9 mouse cellular contexts compared by ENCODE assay signal in genomic region chr19:5751742-5752141, GRCm38 (mm10). TPM values are rescaled to one million over a fixed set of nuclear protein-coding genes. Genes with fewer than 3 reads are reported as not detected.
DNase-seq lines count a peak whose midpoint lies in the region; ATAC-seq and TF ChIP-seq lines count a peak whose summit lies in the region.
"Had no signal": no experiment of that assay in that cellular context is flagged by ENCODE, and none has a peak within 500 bp of the region (broad histone marks: within the 10 kb centered on the region; RNA-seq: fewer than 3 reads in every experiment).

No protein-coding gene starts in this region.

- no peak overlapping the region for H3K27ac ChIP-seq in forebrain, postnatal 0 days (ENCODE audit: low read depth, low read length)
- H3K27ac ChIP-seq in limb, embryonic 15.5 days, result no peak overlapping the region

- ATAC-seq in forebrain, postnatal 0 days, result peak; percentile 54
- no peak for ATAC-seq in limb, embryonic 15.5 days (ENCODE audit: insufficient number of reproducible peaks, low FRiP score, low TSS enrichment, low read depth)
- no peak for ATAC-seq in activated CD4-positive, CD25-positive, alpha-beta regulatory T cell, adult 4 months

- DNase-seq in gastrocnemius, postnatal 10 days, result peak; percentile 63
- no peak for DNase-seq in gastrocnemius, postnatal 14 days
- DNase-seq in R1 (ENCODE audit: low read depth, low spot score), result peak; percentile 43
- DNase-seq in forebrain, postnatal 0 days, result no peak
- peak; percentile 54 for DNase-seq in splenic B cell, adult 2 months (ENCODE audit: low read depth, low spot score)
- DNase-seq in frontal cortex, postnatal 36 days (ENCODE audit: low spot score in 2 of 2), result no peak

- no peak overlapping the region for H3K4me3 ChIP-seq in forebrain, postnatal 0 days (ENCODE audit: low read depth, low read length)
- H3K4me3 ChIP-seq in limb, embryonic 15.5 days, result 0 out of 2 replicates have a peak overlapping the region, but pooled peaks have one; percentile 3

- no peak for TF ChIP-seq CTCF in forebrain, postnatal 0 days (IDR thresholded peaks at IDR 0.05; ENCODE audit: low read depth)

- no peaks in the 10 kb centered on the region for H3K27me3 ChIP-seq in forebrain, postnatal 0 days (ENCODE audit: insufficient read depth, low read length)
- H3K27me3 ChIP-seq in limb, embryonic 15.5 days, result peaks cover 52% of the 10 kb centered on the region
- H3K27me3 ChIP-seq in splenic B cell, adult 2 months (ENCODE audit: control insufficient read depth, insufficient read depth, low read length, poor library complexity, severe bottlenecking), result no peaks in the 10 kb centered on the region

- H3K4me2 ChIP-seq in forebrain, postnatal 0 days (ENCODE audit: low read depth), result no peak overlapping the region
- no peak overlapping the region for H3K4me2 ChIP-seq in limb, embryonic 15.5 days

- H3K36me3 ChIP-seq in forebrain, postnatal 0 days (ENCODE audit: insufficient read depth), result no peaks in the 10 kb centered on the region
- peaks cover 81% of the 10 kb centered on the region for H3K36me3 ChIP-seq in limb, embryonic 15.5 days
- no peaks in the 10 kb centered on the region for H3K36me3 ChIP-seq in splenic B cell, adult 2 months (ENCODE audit: control insufficient read depth, insufficient read depth, low read length, poor library complexity, severe bottlenecking)

- 10% methylated on average over 20 of the region's 20 CpGs for WGBS in forebrain, postnatal 0 days
- WGBS in limb, embryonic 15.5 days, result 18% methylated on average over 20 of the region's 20 CpGs

- H3K9me3 ChIP-seq in forebrain, postnatal 0 days (ENCODE audit: low read length), result no peaks in the 10 kb centered on the region
- H3K9me3 ChIP-seq in limb, embryonic 15.5 days, result no peaks in the 10 kb centered on the region
- H3K9me3 ChIP-seq: G1E had no signal

- intact Hi-C loops in gastrocnemius, postnatal 14 days (cut with DNase I; ENCODE audit: low total_unique reads), result no loop called here

- 0 out of 2 replicates have a peak, but pooled peaks cover 2% of the 10 kb centered on the region for H3K4me1 ChIP-seq in forebrain, postnatal 0 days (ENCODE audit: insufficient read depth)
- peaks cover 17% of the 10 kb centered on the region for H3K4me1 ChIP-seq in limb, embryonic 15.5 days

- no peak overlapping the region for H3K9ac ChIP-seq in forebrain, postnatal 0 days
- H3K9ac ChIP-seq in limb, embryonic 15.5 days, result no peak overlapping the region

RNA-seq across cellular contexts. Expression of gene Ltbp3, which starts 11.0 kb away (rescaled TPM):
- total RNA-seq in gastrocnemius, postnatal 10 days (2021), result 100 to 1,000 TPM in 1 of 2 experiments, 10 to 100 TPM in 1; 88.0 to 113 TPM
- 10 to 100 TPM; 57.0 to 66.4 TPM for total RNA-seq in gastrocnemius, postnatal 14 days (2021)
- total RNA-seq in forebrain, postnatal 0 days (2014; rRNA removed), result 21.3 and 22.7 TPM in 2 replicates
- 5.9 and 12.4 TPM in 2 replicates for polyA plus RNA-seq in forebrain, postnatal 0 days (2015; fragmentation: Nextera tagmentation; extraction: Ambion mirVana)
- polyA plus RNA-seq in limb, embryonic 15.5 days (2015; fragmentation: Nextera tagmentation; extraction: Ambion mirVana), result 59.4 and 64.3 TPM in 2 replicates
- not detected for polyA plus RNA-seq in activated CD4-positive, CD25-positive, alpha-beta regulatory T cell, adult 4 months (2017; shearing (Covaris generic))

RNA-seq across cellular contexts. Expression of gene Scyl1, which starts 19.5 kb away (rescaled TPM):
- total RNA-seq in gastrocnemius, postnatal 10 days (2021), result 10 to 100 TPM; 56.0 to 59.6 TPM
- total RNA-seq in gastrocnemius, postnatal 14 days (2021), result 10 to 100 TPM; 56.8 to 64.9 TPM
- total RNA-seq in forebrain, postnatal 0 days (2014; rRNA removed), result 79.8 and 98.1 TPM in 2 replicates
- 62.7 and 68.8 TPM in 2 replicates for polyA plus RNA-seq in forebrain, postnatal 0 days (2015; fragmentation: Nextera tagmentation; extraction: Ambion mirVana)
- polyA plus RNA-seq in limb, embryonic 15.5 days (2015; fragmentation: Nextera tagmentation; extraction: Ambion mirVana), result 81.6 and 85.1 TPM in 2 replicates
- polyA plus RNA-seq in activated CD4-positive, CD25-positive, alpha-beta regulatory T cell, adult 4 months (2017; shearing (Covaris generic)), result 10 to 100 TPM in 1 of 2 experiments, 1 to 10 TPM in 1; 8.4 to 16.8 TPM

RNA-seq across cellular contexts. Expression of gene Fam89b, which starts 22.3 kb away (rescaled TPM):
- total RNA-seq in gastrocnemius, postnatal 10 days (2021), result 10 to 100 TPM; 43.1 to 44.9 TPM
- total RNA-seq in gastrocnemius, postnatal 14 days (2021), result 10 to 100 TPM; 29.6 to 32.9 TPM
- total RNA-seq in forebrain, postnatal 0 days (2014; rRNA removed), result 169 and 172 TPM in 2 replicates
- polyA plus RNA-seq in forebrain, postnatal 0 days (2015; fragmentation: Nextera tagmentation; extraction: Ambion mirVana), result 165 and 200 TPM in 2 replicates
- 101 and 107 TPM in 2 replicates for polyA plus RNA-seq in limb, embryonic 15.5 days (2015; fragmentation: Nextera tagmentation; extraction: Ambion mirVana)
- polyA plus RNA-seq in activated CD4-positive, CD25-positive, alpha-beta regulatory T cell, adult 4 months (2017; shearing (Covaris generic)), result 10 to 100 TPM; 20.1 to 44.7 TPM

RNA-seq across cellular contexts. Expression of gene Ehbp1l1, which starts 25.6 kb away (rescaled TPM):
- 100 to 1,000 TPM; 280 to 285 TPM for total RNA-seq in gastrocnemius, postnatal 10 days (2021)
- 100 to 1,000 TPM; 246 to 269 TPM for total RNA-seq in gastrocnemius, postnatal 14 days (2021)
- 28.5 and 33.2 TPM in 2 replicates for total RNA-seq in forebrain, postnatal 0 days (2014; rRNA removed)
- 41.3 and 53.0 TPM in 2 replicates for polyA plus RNA-seq in forebrain, postnatal 0 days (2015; fragmentation: Nextera tagmentation; extraction: Ambion mirVana)
- polyA plus RNA-seq in limb, embryonic 15.5 days (2015; fragmentation: Nextera tagmentation; extraction: Ambion mirVana), result 28.9 and 48.5 TPM in 2 replicates
- polyA plus RNA-seq in activated CD4-positive, CD25-positive, alpha-beta regulatory T cell, adult 4 months (2017; shearing (Covaris generic)), result 10 to 100 TPM; 16.5 to 26.4 TPM

RNA-seq across cellular contexts. Expression of gene Kcnk7, which starts 47.6 kb away (rescaled TPM):
- not detected for total RNA-seq in gastrocnemius, postnatal 10 days (2021)
- not detected for total RNA-seq in gastrocnemius, postnatal 14 days (2021)
- not detected in 2 replicates for total RNA-seq in forebrain, postnatal 0 days (2014; rRNA removed)
- 0.17 TPM in 1 of 2 replicates, not detected in the other for polyA plus RNA-seq in forebrain, postnatal 0 days (2015; fragmentation: Nextera tagmentation; extraction: Ambion mirVana)
- polyA plus RNA-seq in limb, embryonic 15.5 days (2015; fragmentation: Nextera tagmentation; extraction: Ambion mirVana), result 3.1 and 4.4 TPM in 2 replicates
- polyA plus RNA-seq in activated CD4-positive, CD25-positive, alpha-beta regulatory T cell, adult 4 months (2017; shearing (Covaris generic)), result 1 to 10 TPM; 1.5 to 2.8 TPM
- total RNA-seq: G1E had no signal

Comparison
In these comparisons a context has a peak if more than half of its experiments do, and no peak if none do; other contexts are left out.
1. DNase-seq: peak in gastrocnemius, postnatal 10 days (single experiment), R1 (single experiment) and splenic B cell, adult 2 months (single experiment); none in gastrocnemius, postnatal 14 days (single experiment), forebrain, postnatal 0 days (single experiment) and frontal cortex, postnatal 36 days (0 of 2).